Comparison of ENCODE assay signal across 8 mouse cellular contexts in the genomic region with DNA sequence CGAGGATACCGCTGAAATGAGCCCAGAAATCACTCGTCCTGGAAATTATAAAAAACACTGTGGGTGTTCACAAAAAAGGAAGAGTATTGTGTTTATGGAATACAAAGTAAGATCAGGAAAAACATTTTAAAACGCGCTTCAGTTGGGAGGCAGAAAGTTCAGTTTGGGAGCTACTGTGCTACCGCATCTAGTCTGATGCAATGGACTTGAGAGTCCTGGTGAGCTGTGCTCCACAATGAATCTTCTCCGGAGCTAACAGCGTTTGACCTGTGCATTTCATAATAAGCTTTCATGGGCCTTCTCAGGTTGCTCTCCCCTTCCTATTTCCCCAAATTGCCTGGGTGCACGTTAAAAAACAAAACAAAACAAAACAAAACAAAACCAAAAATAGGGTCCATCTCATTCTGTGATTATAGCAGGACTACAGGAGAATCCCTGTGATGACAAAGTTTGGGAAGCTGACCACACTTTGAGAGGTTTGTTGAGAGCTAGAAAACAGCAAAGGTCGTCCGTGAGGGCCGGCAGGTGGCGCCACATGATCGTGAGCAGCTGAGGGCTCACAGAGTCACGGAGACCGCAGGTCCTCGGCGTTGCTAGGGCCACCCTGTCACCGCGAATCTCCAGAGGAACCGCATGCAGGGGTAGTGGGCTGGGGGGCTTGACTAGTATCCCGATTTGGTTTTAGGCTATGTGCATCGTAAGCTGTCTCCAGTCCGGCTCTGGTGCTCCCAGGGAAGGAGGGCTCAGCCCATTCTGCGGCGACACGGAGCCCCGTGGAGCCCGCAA. TPM values are rescaled to one million over a fixed set of nuclear protein-coding genes. Genes with fewer than 3 reads are reported as not detected.
A peak's percentile ranks its signal among the peaks of the same experiment; 100 is the strongest.
DNase-seq lines count a peak whose midpoint lies in the region; ATAC-seq and TF ChIP-seq lines count a peak whose summit lies in the region.

No protein-coding gene starts in this region.

- H3K4me3 ChIP-seq in heart, embryonic 16.5 days (ENCODE audit: low read length), result peak overlapping the region; percentile 85
- H3K4me3 ChIP-seq in liver, embryonic 16.5 days (ENCODE audit: low read depth, low read length), result peak overlapping the region; percentile 99
- H3K4me3 ChIP-seq in neural tube, embryonic 12.5 days, result peak overlapping the region; percentile 76
- peak overlapping the region; percentile 75 for H3K4me3 ChIP-seq in stomach, postnatal 0 days (ENCODE audit: low read depth, low read length)

- no peaks in the 10 kb centered on the region for H3K36me3 ChIP-seq in heart, embryonic 16.5 days (ENCODE audit: control insufficient read depth, insufficient read depth)
- no peaks in the 10 kb centered on the region for H3K36me3 ChIP-seq in liver, embryonic 16.5 days (ENCODE audit: control insufficient read depth, insufficient read depth)
- H3K36me3 ChIP-seq in neural tube, embryonic 12.5 days, result no peaks in the 10 kb centered on the region
- H3K36me3 ChIP-seq in stomach, postnatal 0 days (ENCODE audit: control insufficient read depth, insufficient read depth, low read length), result no peaks in the 10 kb centered on the region

- WGBS in heart, embryonic 16.5 days, result 19% methylated on average over 29 of the region's 29 CpGs
- WGBS in liver, embryonic 16.5 days (ENCODE audit: insufficient replicate concordance), result 16% methylated on average over 29 of the region's 29 CpGs
- 21% methylated on average over 29 of the region's 29 CpGs for WGBS in neural tube, embryonic 12.5 days
- WGBS in stomach, postnatal 0 days, result 17% methylated on average over 29 of the region's 29 CpGs

- peak overlapping the region; percentile 53 for H3K9ac ChIP-seq in heart, embryonic 16.5 days (ENCODE audit: low read length)
- peak overlapping the region; percentile 45 for H3K9ac ChIP-seq in liver, embryonic 16.5 days (ENCODE audit: low read depth, low read length)
- peak overlapping the region; percentile 29; the same call in 1 of the 2 replicates for H3K9ac ChIP-seq in neural tube, embryonic 12.5 days
- H3K9ac ChIP-seq in stomach, postnatal 0 days (ENCODE audit: low read length), result peak overlapping the region; percentile 43; the same call in 1 of the 2 replicates

- peak overlapping the region; percentile 75 for H3K27ac ChIP-seq in heart, embryonic 16.5 days (ENCODE audit: low read length)
- peak overlapping the region; percentile 87 for H3K27ac ChIP-seq in liver, embryonic 16.5 days (ENCODE audit: low read length)
- H3K27ac ChIP-seq in neural tube, embryonic 12.5 days, result no peak overlapping the region
- peak overlapping the region; percentile 75 for H3K27ac ChIP-seq in stomach, postnatal 0 days (replicated peaks)

- no peaks in the 10 kb centered on the region for H3K27me3 ChIP-seq in heart, embryonic 16.5 days (ENCODE audit: control insufficient read depth, insufficient read depth, low read length)
- H3K27me3 ChIP-seq in liver, embryonic 16.5 days (ENCODE audit: control insufficient read depth, insufficient read depth, low read depth, low read length), result peaks cover 14% of the 10 kb centered on the region; the same call in 1 of the 2 replicates
- H3K27me3 ChIP-seq in neural tube, embryonic 12.5 days (replicated peaks), result no peaks in the 10 kb centered on the region; the same call in 1 of the 2 replicates
- H3K27me3 ChIP-seq in stomach, postnatal 0 days (ENCODE audit: control insufficient read depth, insufficient read depth, low read length), result no peaks in the 10 kb centered on the region

- H3K4me1 ChIP-seq in heart, embryonic 16.5 days (ENCODE audit: control insufficient read depth, insufficient read depth, low read length), result 0 out of 2 replicates have a peak, but pooled peaks cover 9% of the 10 kb centered on the region
- H3K4me1 ChIP-seq in liver, embryonic 16.5 days (ENCODE audit: control insufficient read depth, low read depth, low read length), result peaks cover 25% of the 10 kb centered on the region
- peaks cover 25% of the 10 kb centered on the region for H3K4me1 ChIP-seq in neural tube, embryonic 12.5 days
- no peaks in the 10 kb centered on the region for H3K4me1 ChIP-seq in stomach, postnatal 0 days (replicated peaks; ENCODE audit: control insufficient read depth, insufficient read depth)

- H3K9me3 ChIP-seq in heart, embryonic 16.5 days (replicated peaks; ENCODE audit: control insufficient read depth, low read length), result no peaks in the 10 kb centered on the region
- no peaks in the 10 kb centered on the region for H3K9me3 ChIP-seq in liver, embryonic 16.5 days (replicated peaks; ENCODE audit: control insufficient read depth, low read length)
- H3K9me3 ChIP-seq in neural tube, embryonic 12.5 days, result no peaks in the 10 kb centered on the region
- no peaks in the 10 kb centered on the region for H3K9me3 ChIP-seq in stomach, postnatal 0 days (ENCODE audit: control insufficient read depth, low read length)

- TF ChIP-seq CTCF in stomach, postnatal 0 days (IDR thresholded peaks at IDR 0.05; ENCODE audit: low read depth), result peak; percentile 96

- no peak for TF ChIP-seq EP300 in stomach, postnatal 0 days (optimal IDR thresholded peaks at IDR 0.05)

- peak overlapping the region; percentile 100 for H3K4me2 ChIP-seq in heart, embryonic 16.5 days (ENCODE audit: low read depth, low read length)
- peak overlapping the region; percentile 100 for H3K4me2 ChIP-seq in liver, embryonic 16.5 days (ENCODE audit: low read depth, low read length)
- H3K4me2 ChIP-seq in neural tube, embryonic 12.5 days (replicated peaks), result peak overlapping the region; percentile 97
- peak overlapping the region; percentile 99 for H3K4me2 ChIP-seq in stomach, postnatal 0 days (replicated peaks; ENCODE audit: low read depth)

- peak; percentile 50 for ATAC-seq in CD4-positive, CD25-positive, alpha-beta regulatory T cell, adult 4 months
- peak; percentile 66 for ATAC-seq in heart, embryonic 16.5 days (replicated peaks; ENCODE audit: extremely low read depth, insufficient read depth, low FRiP score)
- ATAC-seq in liver, embryonic 16.5 days (ENCODE audit: low read depth), result peak; percentile 50
- ATAC-seq in neural tube, embryonic 12.5 days (ENCODE audit: low FRiP score, low read depth), result peak; percentile 78
- ATAC-seq in stomach, postnatal 0 days (ENCODE audit: low FRiP score, low TSS enrichment), result peak; percentile 78

- peak; percentile 91 for DNase-seq in brain, adult 2 months (ENCODE audit: low read depth, low spot score)
- DNase-seq in fibroblast of lung, adult 2 months (ENCODE audit: low read depth), result peak; percentile 63
- DNase-seq in kidney, postnatal 4 days, result peak; percentile 94 to 95
- DNase-seq in stomach, postnatal 0 days (ENCODE audit: low spot score), result peak; percentile 90

RNA-seq across cellular contexts. Expression of a gene that starts 0.8 kb away (rescaled TPM):
- under 1 TPM; 0.42 to 0.61 TPM for polyA plus RNA-seq in CD4-positive, CD25-positive, alpha-beta regulatory T cell, adult 4 months (2017; shearing (Covaris generic))
- 1.9 and 2.7 TPM in 2 replicates for polyA plus RNA-seq in heart, embryonic 16.5 days (2015; fragmentation: Nextera tagmentation; extraction: Ambion mirVana)
- polyA plus RNA-seq in liver, embryonic 16.5 days (2015; fragmentation: Nextera tagmentation; extraction: Ambion mirVana), result 1.2 and 1.4 TPM in 2 replicates
- 8.4 and 9.0 TPM in 2 replicates for polyA plus RNA-seq in neural tube, embryonic 12.5 days (2016; fragmentation: Nextera tagmentation; extraction: Ambion mirVana)
- polyA plus RNA-seq in stomach, postnatal 0 days (2015; fragmentation: Nextera tagmentation; extraction: Ambion mirVana), result 2.0 and 2.1 TPM in 2 replicates

RNA-seq across cellular contexts. Expression of a gene that starts 53.3 kb away (rescaled TPM):
- polyA plus RNA-seq in CD4-positive, CD25-positive, alpha-beta regulatory T cell, adult 4 months (2017; shearing (Covaris generic)), result 10 to 100 TPM; 15.1 to 15.2 TPM
- polyA plus RNA-seq in heart, embryonic 16.5 days (2015; fragmentation: Nextera tagmentation; extraction: Ambion mirVana), result 46.7 and 52.1 TPM in 2 replicates
- 18.2 and 18.6 TPM in 2 replicates for polyA plus RNA-seq in liver, embryonic 16.5 days (2015; fragmentation: Nextera tagmentation; extraction: Ambion mirVana)
- 30.8 and 32.2 TPM in 2 replicates for polyA plus RNA-seq in neural tube, embryonic 12.5 days (2016; fragmentation: Nextera tagmentation; extraction: Ambion mirVana)
- 17.0 and 17.7 TPM in 2 replicates for polyA plus RNA-seq in stomach, postnatal 0 days (2015; fragmentation: Nextera tagmentation; extraction: Ambion mirVana)
